Mouse (Mus musculus): ENCODE measurements around the gene Ccdc125. TPM values are rescaled to one million over a fixed set of nuclear protein-coding genes. Genes with fewer than 3 reads are reported as not detected.

Ccdc125 gene
- polyA plus RNA-seq, 1 experiment from 2014 or later, result 1.4 TPM

DNA sequence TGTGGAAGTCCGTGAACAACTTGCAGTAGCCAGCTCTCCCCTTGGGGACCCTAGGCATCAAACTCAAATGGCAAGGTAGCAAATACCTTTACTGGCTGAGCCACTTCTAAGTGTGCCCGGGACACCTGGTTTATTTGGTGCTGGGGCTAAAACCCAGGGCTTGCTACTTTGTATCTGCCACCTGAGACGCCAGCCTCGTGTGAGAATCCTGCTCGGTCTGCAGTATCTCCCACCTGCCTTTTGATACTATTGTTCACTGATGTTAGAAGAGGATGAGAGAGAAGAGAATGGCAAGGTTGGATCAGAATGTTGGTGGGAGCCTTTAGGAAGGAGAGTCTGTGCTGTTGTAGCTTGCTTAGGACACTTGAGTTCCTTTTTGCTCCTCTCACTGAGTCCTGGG lies 11.4 kb upstream of the Ccdc125 start:
- Histone ChIP-seq H3K4me2 (ENCODE audit: low read length) (no peak overlapping the region), H3K4me3 (ENCODE audit: low read depth, low read length) (no peak overlapping the region), H3K27me3 (replicated peaks; ENCODE audit: control insufficient read depth, insufficient read depth, low read length) (no peaks in the 10 kb centered on the region), H3K9me3 (replicated peaks; ENCODE audit: control insufficient read depth, low read length) (no peaks in the 10 kb centered on the region), H3K27ac (ENCODE audit: low read depth, low read length) (no peak overlapping the region), H3K36me3 (ENCODE audit: control insufficient read depth, insufficient read depth, low read length) (peaks cover 21% of the 10 kb centered on the region; the same call in 1 of the 2 replicates), H3K4me1 (ENCODE audit: control insufficient read depth, insufficient read depth, low read length) (no peaks in the 10 kb centered on the region), H3K9ac (ENCODE audit: low read length) (no peak overlapping the region)
- ATAC-seq (no peak), DNase-seq (ENCODE audit: low spot score) (no peak)
- WGBS, result 92% methylated on average over 5 of the region's 5 CpGs

DNA sequence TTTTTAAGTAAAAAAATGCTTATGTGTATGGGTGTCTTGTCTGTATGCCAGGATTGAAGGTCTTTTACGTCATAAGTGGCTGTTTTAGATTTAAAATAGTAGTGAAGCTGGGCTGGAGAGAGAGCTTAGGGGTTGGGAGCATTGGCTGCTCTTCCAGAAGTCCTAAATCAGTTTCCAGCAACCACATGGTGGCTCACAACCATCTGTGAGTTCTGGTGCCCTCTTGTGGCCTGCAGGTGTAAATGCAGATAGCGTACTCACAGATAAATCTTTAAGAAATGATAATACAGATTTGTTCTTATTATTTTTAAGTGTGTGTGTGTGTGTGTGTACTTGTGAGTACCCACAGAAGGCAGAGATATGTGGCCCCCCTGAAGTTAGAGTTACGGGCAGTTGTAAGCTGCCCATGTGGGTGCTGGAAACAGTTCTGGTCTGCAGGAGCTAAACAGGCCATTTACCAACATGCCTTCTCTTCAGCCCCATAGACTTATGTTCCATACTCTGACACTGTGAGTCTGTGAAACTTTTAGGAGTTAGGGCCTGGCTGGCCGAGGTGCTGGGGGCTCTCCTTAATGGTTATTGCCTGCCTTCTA lies 9.6 kb upstream of the Ccdc125 start:
- H3K4me3 ChIP-seq (ENCODE audit: low read depth, low read length), result no peak overlapping the region
- H3K9me3 ChIP-seq (replicated peaks; ENCODE audit: control insufficient read depth, low read length), result no peaks in the 10 kb centered on the region
- DNase-seq (ENCODE audit: low spot score), result peak; percentile 86
- H3K27me3 ChIP-seq (replicated peaks; ENCODE audit: control insufficient read depth, insufficient read depth, low read length), result no peaks in the 10 kb centered on the region
- ATAC-seq, result peak; percentile 67; the same call in 1 of the 2 replicates
- no peaks in the 10 kb centered on the region for H3K4me1 ChIP-seq (ENCODE audit: control insufficient read depth, insufficient read depth, low read length)
- no peak overlapping the region for H3K9ac ChIP-seq (ENCODE audit: low read length)
- WGBS, result 54% methylated on average over 4 of the region's 4 CpGs
- peaks cover 25% of the 10 kb centered on the region for H3K36me3 ChIP-seq (ENCODE audit: control insufficient read depth, insufficient read depth, low read length)
- H3K4me2 ChIP-seq (ENCODE audit: low read length), result no peak overlapping the region
- no peak overlapping the region for H3K27ac ChIP-seq (ENCODE audit: low read depth, low read length)

DNA sequence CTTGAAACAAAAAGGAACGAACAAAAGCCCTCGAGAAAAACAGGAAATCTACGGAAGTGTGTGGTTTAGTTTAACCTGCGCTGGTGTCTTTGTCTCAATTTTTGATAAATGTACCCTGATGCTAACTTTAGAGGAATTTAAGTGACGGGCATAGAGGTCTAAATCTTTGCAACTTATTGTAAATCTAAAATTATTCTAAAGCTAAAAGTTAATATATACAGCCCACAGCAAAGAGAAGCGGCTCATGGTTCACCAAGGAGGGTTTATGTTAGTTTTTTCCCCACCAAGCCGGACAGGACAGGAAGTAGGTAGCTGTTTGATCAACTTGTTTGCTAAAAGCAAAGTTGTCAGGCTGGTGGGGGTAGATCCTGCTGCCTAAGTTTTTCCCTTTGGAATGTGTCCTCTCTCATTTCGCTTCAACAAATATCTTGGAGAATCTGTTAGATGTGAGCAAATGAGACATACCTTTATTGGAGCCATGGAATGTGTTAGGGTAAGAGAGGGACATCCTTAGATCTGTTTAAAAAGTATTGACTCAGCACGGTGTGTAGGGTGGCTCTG lies 744 bp downstream of the Ccdc125 start:
- Histone ChIP-seq H3K4me2 (ENCODE audit: low read length) (peak overlapping the region; percentile 78), H3K9me3 (replicated peaks; ENCODE audit: control insufficient read depth, low read length) (no peaks in the 10 kb centered on the region), H3K36me3 (ENCODE audit: control insufficient read depth, insufficient read depth, low read length) (peaks cover 12% of the 10 kb centered on the region), H3K4me1 (ENCODE audit: control insufficient read depth, insufficient read depth, low read length) (no peaks in the 10 kb centered on the region), H3K27me3 (replicated peaks; ENCODE audit: control insufficient read depth, insufficient read depth, low read length) (no peaks in the 10 kb centered on the region), H3K4me3 (ENCODE audit: low read depth, low read length) (peak overlapping the region; percentile 40), H3K9ac (ENCODE audit: low read length) (peak overlapping the region; percentile 68), H3K27ac (ENCODE audit: low read depth, low read length) (no peak overlapping the region)
- WGBS, result 66% methylated on average over 9 of the region's 9 CpGs
- DNase-seq (ENCODE audit: low spot score), result no peak
- ATAC-seq, result no peak

DNA sequence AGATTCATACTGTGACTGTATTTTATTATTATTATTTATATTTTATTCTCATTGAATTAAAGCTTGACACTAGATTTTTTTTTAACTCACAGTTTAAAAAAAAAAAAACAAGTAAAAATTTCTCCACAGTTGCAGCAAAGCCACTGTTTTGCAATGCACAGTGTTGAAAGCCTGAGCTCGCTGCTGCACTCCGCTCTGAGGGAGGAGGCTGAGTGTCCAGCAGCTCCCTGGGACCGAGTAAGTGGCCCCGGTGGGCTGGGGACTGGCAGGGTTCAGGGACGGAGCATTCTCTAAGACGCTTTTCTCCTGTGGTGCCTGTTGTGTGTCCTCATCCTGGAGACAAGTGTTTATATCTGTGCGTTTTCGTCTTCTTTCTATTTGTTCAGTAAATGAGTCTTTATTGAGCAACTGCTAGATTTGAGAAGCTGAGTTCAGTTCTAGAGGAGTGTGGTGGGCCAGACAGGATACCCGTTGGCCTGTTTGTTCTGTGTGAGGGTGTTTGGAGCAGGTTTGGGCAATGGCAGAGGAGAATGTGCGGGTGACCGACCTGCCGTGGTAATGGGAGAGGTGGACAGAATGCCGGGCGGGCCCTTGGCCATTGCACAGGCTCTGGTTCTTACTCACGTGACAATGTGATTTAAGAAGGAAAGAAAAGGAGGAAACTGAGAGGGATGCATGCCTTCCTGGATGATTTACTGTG lies 6.6 kb downstream of the Ccdc125 start:
- no peak overlapping the region for H3K4me3 ChIP-seq (ENCODE audit: low read depth, low read length)
- DNase-seq (ENCODE audit: low spot score), result no peak

DNA sequence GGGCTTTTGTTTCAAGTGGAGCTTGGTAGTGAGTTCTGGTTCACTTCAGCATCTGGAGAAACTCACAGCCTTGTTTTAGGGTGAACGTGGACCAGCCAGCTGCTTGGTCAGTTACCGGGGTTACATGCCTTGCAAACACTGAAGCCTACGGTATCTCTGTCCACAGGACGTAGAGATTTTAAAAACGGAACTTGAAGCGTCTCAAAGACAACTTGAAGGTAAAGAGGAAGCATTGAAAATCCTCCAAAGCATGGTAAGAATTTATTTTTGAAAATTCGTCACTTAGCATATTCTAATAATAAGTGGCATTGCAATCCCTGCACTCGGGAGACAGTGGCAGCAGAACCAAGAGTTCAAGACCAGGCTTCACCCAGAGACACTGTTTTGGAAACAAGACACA lies 12.1 kb downstream of the Ccdc125 start:
- no peak overlapping the region for H3K4me3 ChIP-seq (ENCODE audit: low read depth, low read length)
- H3K4me1 ChIP-seq (ENCODE audit: control insufficient read depth, insufficient read depth, low read length), result no peaks in the 10 kb centered on the region
- H3K4me2 ChIP-seq (ENCODE audit: low read length), result no peak overlapping the region
- no peak overlapping the region for H3K27ac ChIP-seq (ENCODE audit: low read depth, low read length)
- 92% methylated on average over 8 of the region's 8 CpGs for WGBS
- no peaks in the 10 kb centered on the region for H3K9me3 ChIP-seq (replicated peaks; ENCODE audit: control insufficient read depth, low read length)
- H3K9ac ChIP-seq (ENCODE audit: low read length), result no peak overlapping the region
- DNase-seq (ENCODE audit: low spot score) (no peak), ATAC-seq (no peak)
- H3K27me3 ChIP-seq (replicated peaks; ENCODE audit: control insufficient read depth, insufficient read depth, low read length), result no peaks in the 10 kb centered on the region
- no peaks in the 10 kb centered on the region for H3K36me3 ChIP-seq (ENCODE audit: control insufficient read depth, insufficient read depth, low read length)

More for the DNA sequence above, 6.6 kb downstream of the Ccdc125 start:
- H3K4me2 ChIP-seq (ENCODE audit: low read length), result no peak overlapping the region
- no peak overlapping the region for H3K9ac ChIP-seq (ENCODE audit: low read length)
- no peak for ATAC-seq
- H3K27me3 ChIP-seq (replicated peaks; ENCODE audit: control insufficient read depth, insufficient read depth, low read length), result no peaks in the 10 kb centered on the region
- H3K4me1 ChIP-seq (ENCODE audit: control insufficient read depth, insufficient read depth, low read length), result no peaks in the 10 kb centered on the region
- WGBS, result 88% methylated on average over 15 of the region's 15 CpGs
- no peaks in the 10 kb centered on the region for H3K9me3 ChIP-seq (replicated peaks; ENCODE audit: control insufficient read depth, low read length)
- no peaks in the 10 kb centered on the region for H3K36me3 ChIP-seq (ENCODE audit: control insufficient read depth, insufficient read depth, low read length)
- no peak overlapping the region for H3K27ac ChIP-seq (ENCODE audit: low read depth, low read length)

DNA sequence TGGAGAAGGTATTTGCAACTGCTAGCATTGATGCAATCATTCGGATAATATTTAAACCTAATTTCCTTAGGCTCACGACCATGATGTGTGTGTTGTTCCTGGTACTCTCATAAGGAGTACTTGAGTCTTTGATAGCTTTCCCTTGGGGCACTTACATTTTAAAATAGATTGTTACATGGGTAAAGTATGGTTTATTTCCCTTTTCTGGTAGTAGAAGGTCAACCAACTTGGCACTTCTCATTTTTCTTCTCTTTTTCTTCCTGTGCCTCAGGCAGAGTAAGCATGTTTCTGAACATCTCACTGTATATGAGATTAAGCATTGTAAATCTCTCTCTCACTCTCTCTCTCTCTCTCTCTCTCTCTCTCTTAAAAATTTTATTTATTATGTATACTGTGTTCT lies 13.3 kb downstream of the Ccdc125 start:
- no peak for ATAC-seq
- 87% methylated on average over 2 of the region's 2 CpGs for WGBS

DNA sequence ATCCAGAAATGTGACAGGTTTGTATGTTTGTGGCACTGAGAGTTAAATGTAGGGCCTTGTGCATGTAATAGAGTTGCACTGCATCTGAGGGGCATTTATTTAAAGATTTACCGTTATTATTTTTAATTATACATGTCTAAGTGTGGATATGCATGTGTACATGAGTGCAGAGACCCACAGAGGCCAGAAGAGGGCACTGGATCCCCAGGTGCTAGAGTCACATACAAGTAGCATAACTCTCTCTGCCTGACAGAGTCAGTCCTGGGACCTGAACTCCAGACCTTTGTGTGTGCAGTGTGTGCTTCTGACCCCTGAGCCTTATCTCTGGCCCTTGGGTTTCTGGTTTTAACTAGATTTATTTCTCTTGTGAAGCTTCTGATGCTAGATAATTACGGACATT lies 14.8 kb downstream of the Ccdc125 start:
- Histone ChIP-seq H3K4me3 (ENCODE audit: low read depth, low read length) (no peak overlapping the region), H3K9ac (ENCODE audit: low read length) (no peak overlapping the region), H3K4me1 (ENCODE audit: control insufficient read depth, insufficient read depth, low read length) (no peaks in the 10 kb centered on the region), H3K36me3 (ENCODE audit: control insufficient read depth, insufficient read depth, low read length) (no peaks in the 10 kb centered on the region), H3K27me3 (replicated peaks; ENCODE audit: control insufficient read depth, insufficient read depth, low read length) (no peaks in the 10 kb centered on the region), H3K27ac (ENCODE audit: low read depth, low read length) (no peak overlapping the region), H3K9me3 (replicated peaks; ENCODE audit: control insufficient read depth, low read length) (no peaks in the 10 kb centered on the region), H3K4me2 (ENCODE audit: low read length) (no peak overlapping the region)
- WGBS, result 74% methylated on average over 2 of the region's 2 CpGs
- DNase-seq (ENCODE audit: low spot score), result no peak
- ATAC-seq, result no peak

More for the DNA sequence above, 13.3 kb downstream of the Ccdc125 start:
- H3K27me3 ChIP-seq (replicated peaks; ENCODE audit: control insufficient read depth, insufficient read depth, low read length), result no peaks in the 10 kb centered on the region
- no peak overlapping the region for H3K4me2 ChIP-seq (ENCODE audit: low read length)
- no peaks in the 10 kb centered on the region for H3K36me3 ChIP-seq (ENCODE audit: control insufficient read depth, insufficient read depth, low read length)
- H3K9ac ChIP-seq (ENCODE audit: low read length), result no peak overlapping the region
- no peaks in the 10 kb centered on the region for H3K9me3 ChIP-seq (replicated peaks; ENCODE audit: control insufficient read depth, low read length)
- no peaks in the 10 kb centered on the region for H3K4me1 ChIP-seq (ENCODE audit: control insufficient read depth, insufficient read depth, low read length)
- H3K27ac ChIP-seq (ENCODE audit: low read depth, low read length), result no peak overlapping the region
- no peak for DNase-seq (ENCODE audit: low spot score)
- no peak overlapping the region for H3K4me3 ChIP-seq (ENCODE audit: low read depth, low read length)

DNA sequence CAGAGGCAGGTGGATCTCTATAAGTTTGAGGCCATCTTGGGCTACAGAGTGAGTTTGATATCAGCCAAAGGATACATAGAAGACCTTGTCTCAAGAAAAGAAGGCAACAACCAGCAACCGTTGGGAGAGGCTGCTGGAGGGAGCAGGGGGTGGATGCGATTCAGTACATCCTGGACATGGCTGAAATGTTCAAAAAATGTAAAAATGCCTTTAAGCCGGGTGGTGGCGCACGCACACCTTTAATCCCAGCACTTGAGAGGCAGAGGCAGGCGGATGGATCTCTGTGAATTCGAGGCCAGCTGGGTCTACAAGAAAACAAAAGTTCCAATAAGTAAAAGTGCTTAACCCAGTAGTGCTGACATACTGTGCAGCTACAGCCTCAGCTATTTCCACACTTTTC lies 18.0 kb downstream of the Ccdc125 start:
- H3K4me3 ChIP-seq (ENCODE audit: low read depth, low read length), result no peak overlapping the region
- no peak overlapping the region for H3K27ac ChIP-seq (ENCODE audit: low read depth, low read length)
- ATAC-seq (no peak), DNase-seq (ENCODE audit: low spot score) (no peak)
- H3K27me3 ChIP-seq (replicated peaks; ENCODE audit: control insufficient read depth, insufficient read depth, low read length), result no peaks in the 10 kb centered on the region
- no peaks in the 10 kb centered on the region for H3K36me3 ChIP-seq (ENCODE audit: control insufficient read depth, insufficient read depth, low read length)
- no peaks in the 10 kb centered on the region for H3K4me1 ChIP-seq (ENCODE audit: control insufficient read depth, insufficient read depth, low read length)
- WGBS, result 59% methylated on average over 7 of the region's 7 CpGs
- no peak overlapping the region for H3K4me2 ChIP-seq (ENCODE audit: low read length)
- no peak overlapping the region for H3K9ac ChIP-seq (ENCODE audit: low read length)
- H3K9me3 ChIP-seq (replicated peaks; ENCODE audit: control insufficient read depth, low read length), result no peaks in the 10 kb centered on the region

DNA sequence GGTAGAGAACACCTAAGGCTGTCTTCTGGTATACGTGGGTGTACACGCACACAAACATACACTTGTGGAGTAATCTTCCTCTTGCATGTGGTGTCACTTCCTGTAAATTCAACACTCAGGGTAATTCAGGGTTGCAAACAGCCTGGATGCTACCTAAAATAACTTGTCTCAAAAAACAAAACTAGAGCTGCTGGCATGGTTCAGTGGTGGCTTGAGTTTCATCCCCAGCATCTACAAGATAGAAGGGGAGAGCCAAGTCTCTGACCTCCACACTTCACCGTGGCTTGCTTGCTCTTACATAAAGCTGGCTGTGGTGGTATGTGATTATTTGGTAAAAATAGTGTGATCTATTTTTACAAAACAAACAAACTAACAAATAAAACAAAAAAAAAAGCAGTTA lies 28.0 kb downstream of the Ccdc125 start:
- Histone ChIP-seq H3K4me1 (ENCODE audit: control insufficient read depth, insufficient read depth, low read length) (no peaks in the 10 kb centered on the region), H3K4me3 (ENCODE audit: low read depth, low read length) (no peak overlapping the region), H3K9ac (ENCODE audit: low read length) (no peak overlapping the region), H3K27ac (ENCODE audit: low read depth, low read length) (no peak overlapping the region), H3K4me2 (ENCODE audit: low read length) (no peak overlapping the region), H3K36me3 (ENCODE audit: control insufficient read depth, insufficient read depth, low read length) (peaks cover 39% of the 10 kb centered on the region), H3K27me3 (replicated peaks; ENCODE audit: control insufficient read depth, insufficient read depth, low read length) (no peaks in the 10 kb centered on the region), H3K9me3 (replicated peaks; ENCODE audit: control insufficient read depth, low read length) (no peaks in the 10 kb centered on the region)
- 92% methylated on average over 3 of the region's 3 CpGs for WGBS
- ATAC-seq (no peak), DNase-seq (ENCODE audit: low spot score) (no peak)
